Mouse (Mus musculus): ENCODE measurements at regions not wholly inside any gene's neighbourhood (a gene's known extent, or its start where the extent isn't known, plus 50 kb on each side); places are given as distances from the start of the nearest gene placed in this dataset.

- Histone ChIP-seq H3K4me2 (ENCODE audit: low read depth, low read length, poor library complexity, severe bottlenecking) (no peak overlapping the region), H3K9ac (replicated peaks; ENCODE audit: low read length, poor library complexity, severe bottlenecking) (no peak overlapping the region), H3K4me1 (ENCODE audit: insufficient read depth, low read length) (no peaks in the 10 kb centered on the region), H3K27me3 (ENCODE audit: insufficient read depth, low read length) (no peaks in the 10 kb centered on the region; the same call in 1 of the 2 replicates), H3K36me3 (ENCODE audit: insufficient read depth, low read length) (no peaks in the 10 kb centered on the region), H3K27ac (ENCODE audit: low read depth, low read length) (no peak overlapping the region), H3K4me3 (ENCODE audit: low read depth, low read length) (no peak overlapping the region), H3K9me3 (ENCODE audit: low read length) (no peaks in the 10 kb centered on the region)
- WGBS = 58% methylated on average over 2 of the region's 2 CpGs
- no peak for DNase-seq (ENCODE audit: low spot score)
- peak; percentile 57 for TF ChIP-seq CTCF (IDR thresholded peaks at IDR 0.05)
- ATAC-seq (ENCODE audit: low FRiP score) = no peak
These were observed 332.1 kb downstream of the Irx1 start for GRCm38 (mm10) chr13:71631447-71631846.

- Histone ChIP-seq H3K4me1 (ENCODE audit: insufficient read depth, low read length) (no peaks in the 10 kb centered on the region), H3K27ac (ENCODE audit: low read depth, low read length) (no peak overlapping the region), H3K4me3 (ENCODE audit: low read depth, low read length) (no peak overlapping the region), H3K9ac (replicated peaks; ENCODE audit: low read length, poor library complexity, severe bottlenecking) (no peak overlapping the region), H3K27me3 (ENCODE audit: insufficient read depth, low read length) (no peaks in the 10 kb centered on the region), H3K4me2 (ENCODE audit: low read depth, low read length, poor library complexity, severe bottlenecking) (no peak overlapping the region), H3K9me3 (ENCODE audit: low read length) (no peaks in the 10 kb centered on the region), H3K36me3 (ENCODE audit: insufficient read depth, low read length) (no peaks in the 10 kb centered on the region)
- no peak for ATAC-seq (ENCODE audit: low FRiP score)
- 31% methylated on average over 2 of the region's 2 CpGs for WGBS
- no peak for TF ChIP-seq CTCF (IDR thresholded peaks at IDR 0.05)
- no peak for DNase-seq (ENCODE audit: low spot score)
These were observed 346.3 kb downstream of the Irx1 start for GRCm38 (mm10) chr13:71617198-71617597.

- ATAC-seq (ENCODE audit: low FRiP score) = no peak
These were observed 350.9 kb downstream of the Irx1 start for GRCm38 (mm10) chr13:71612393-71613179.

GRCm38 (mm10) chr13:71582486-71582885, 381.0 kb downstream of the Irx1 start:
- H3K4me1 ChIP-seq (ENCODE audit: insufficient read depth, low read length) = no peaks in the 10 kb centered on the region

More at GRCm38 (mm10) chr13:71612393-71613179, 350.9 kb downstream of the Irx1 start:
- no peak for DNase-seq (ENCODE audit: low spot score)
- no peak overlapping the region for H3K27ac ChIP-seq (ENCODE audit: low read depth, low read length)
- no peak for TF ChIP-seq CTCF (IDR thresholded peaks at IDR 0.05)
- no peak overlapping the region for H3K4me3 ChIP-seq (ENCODE audit: low read depth, low read length)
- no peaks in the 10 kb centered on the region for H3K27me3 ChIP-seq (ENCODE audit: insufficient read depth, low read length)
- H3K4me2 ChIP-seq (ENCODE audit: low read depth, low read length, poor library complexity, severe bottlenecking) = no peak overlapping the region
- no peaks in the 10 kb centered on the region for H3K36me3 ChIP-seq (ENCODE audit: insufficient read depth, low read length)
- H3K9me3 ChIP-seq (ENCODE audit: low read length) = no peaks in the 10 kb centered on the region
- H3K9ac ChIP-seq (replicated peaks; ENCODE audit: low read length, poor library complexity, severe bottlenecking) = no peak overlapping the region
- no peaks in the 10 kb centered on the region for H3K4me1 ChIP-seq (ENCODE audit: insufficient read depth, low read length)
- WGBS = 86% methylated on average over 7 of the region's 7 CpGs

GRCm38 (mm10) chr13:71565895-71566294, 397.6 kb downstream of the Irx1 start:
- no peak overlapping the region for H3K27ac ChIP-seq (ENCODE audit: low read depth, low read length)
- H3K9ac ChIP-seq (replicated peaks; ENCODE audit: low read length, poor library complexity, severe bottlenecking) = no peak overlapping the region
- no peak for ATAC-seq (ENCODE audit: low FRiP score)
- 71% methylated on average over 6 of the region's 6 CpGs for WGBS
- no peaks in the 10 kb centered on the region for H3K4me1 ChIP-seq (ENCODE audit: insufficient read depth, low read length)
- H3K36me3 ChIP-seq (ENCODE audit: insufficient read depth, low read length) = no peaks in the 10 kb centered on the region
- H3K27me3 ChIP-seq (ENCODE audit: insufficient read depth, low read length) = no peaks in the 10 kb centered on the region
- TF ChIP-seq CTCF (IDR thresholded peaks at IDR 0.05) = no peak
- H3K4me3 ChIP-seq (ENCODE audit: low read depth, low read length) = no peak overlapping the region
- no peak overlapping the region for H3K4me2 ChIP-seq (ENCODE audit: low read depth, low read length, poor library complexity, severe bottlenecking)
- DNase-seq (ENCODE audit: low spot score) = no peak
- H3K9me3 ChIP-seq (ENCODE audit: low read length) = no peaks in the 10 kb centered on the region

More at GRCm38 (mm10) chr13:71582486-71582885, 381.0 kb downstream of the Irx1 start:
- 62% methylated on average over 4 of the region's 4 CpGs for WGBS
- no peak overlapping the region for H3K9ac ChIP-seq (replicated peaks; ENCODE audit: low read length, poor library complexity, severe bottlenecking)
- H3K9me3 ChIP-seq (ENCODE audit: low read length) = no peaks in the 10 kb centered on the region
- no peak overlapping the region for H3K4me2 ChIP-seq (ENCODE audit: low read depth, low read length, poor library complexity, severe bottlenecking)
- no peak for TF ChIP-seq CTCF (IDR thresholded peaks at IDR 0.05)
- H3K27me3 ChIP-seq (ENCODE audit: insufficient read depth, low read length) = no peaks in the 10 kb centered on the region
- no peaks in the 10 kb centered on the region for H3K36me3 ChIP-seq (ENCODE audit: insufficient read depth, low read length)
- no peak overlapping the region for H3K27ac ChIP-seq (ENCODE audit: low read depth, low read length)
- no peak for ATAC-seq (ENCODE audit: low FRiP score)
- no peak for DNase-seq (ENCODE audit: low spot score)
- no peak overlapping the region for H3K4me3 ChIP-seq (ENCODE audit: low read depth, low read length)

GRCm38 (mm10) chr13:71565388-71565787, 398.1 kb downstream of the Irx1 start:
- Histone ChIP-seq H3K27me3 (ENCODE audit: insufficient read depth, low read length) (no peaks in the 10 kb centered on the region), H3K9ac (replicated peaks; ENCODE audit: low read length, poor library complexity, severe bottlenecking) (no peak overlapping the region), H3K4me1 (ENCODE audit: insufficient read depth, low read length) (no peaks in the 10 kb centered on the region), H3K4me2 (ENCODE audit: low read depth, low read length, poor library complexity, severe bottlenecking) (no peak overlapping the region), H3K27ac (ENCODE audit: low read depth, low read length) (no peak overlapping the region), H3K36me3 (ENCODE audit: insufficient read depth, low read length) (no peaks in the 10 kb centered on the region), H3K4me3 (ENCODE audit: low read depth, low read length) (no peak overlapping the region), H3K9me3 (ENCODE audit: low read length) (no peaks in the 10 kb centered on the region)
- whole genome bisulfite sequencing = 80% methylated on average over 7 of the region's 7 CpGs
- TF ChIP-seq CTCF (IDR thresholded peaks at IDR 0.05) = no peak
- DNase-seq (ENCODE audit: low spot score) = no peak
- no peak for ATAC-seq (ENCODE audit: low FRiP score)

Measured in midbrain, postnatal 0 days (tissue).